Mouse (Mus musculus) right cerebral cortex, postnatal 4 days (tissue): ENCODE data around the gene Pnpla1.

ENCODE experiments used
- DNase-seq: peaks from one replicate; pipeline ENCODE4 v3.0.0-alpha.2; 2022

The Pnpla1 gene

DNA sequence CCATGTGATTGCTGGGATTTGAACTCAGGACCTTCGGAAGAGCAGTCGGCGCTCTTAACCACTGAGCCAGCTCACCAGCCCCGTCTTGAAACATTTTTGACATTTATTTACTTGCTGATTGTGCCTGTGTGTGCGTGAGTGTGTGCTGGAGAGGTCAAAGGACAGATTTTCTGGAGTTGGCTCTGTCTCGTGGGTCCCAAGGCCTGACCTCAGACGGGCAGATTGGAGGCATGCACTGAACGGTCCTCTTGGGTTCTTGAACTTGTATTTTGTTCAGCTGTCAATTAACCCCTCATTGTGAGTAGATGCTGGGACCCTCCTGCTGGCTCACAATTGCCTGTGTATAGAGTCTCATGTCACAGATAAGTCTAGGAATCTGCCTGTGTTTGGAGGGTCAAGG, 28.1 kb downstream of the Pnpla1 start:
- no peak for DNase-seq

DNA sequence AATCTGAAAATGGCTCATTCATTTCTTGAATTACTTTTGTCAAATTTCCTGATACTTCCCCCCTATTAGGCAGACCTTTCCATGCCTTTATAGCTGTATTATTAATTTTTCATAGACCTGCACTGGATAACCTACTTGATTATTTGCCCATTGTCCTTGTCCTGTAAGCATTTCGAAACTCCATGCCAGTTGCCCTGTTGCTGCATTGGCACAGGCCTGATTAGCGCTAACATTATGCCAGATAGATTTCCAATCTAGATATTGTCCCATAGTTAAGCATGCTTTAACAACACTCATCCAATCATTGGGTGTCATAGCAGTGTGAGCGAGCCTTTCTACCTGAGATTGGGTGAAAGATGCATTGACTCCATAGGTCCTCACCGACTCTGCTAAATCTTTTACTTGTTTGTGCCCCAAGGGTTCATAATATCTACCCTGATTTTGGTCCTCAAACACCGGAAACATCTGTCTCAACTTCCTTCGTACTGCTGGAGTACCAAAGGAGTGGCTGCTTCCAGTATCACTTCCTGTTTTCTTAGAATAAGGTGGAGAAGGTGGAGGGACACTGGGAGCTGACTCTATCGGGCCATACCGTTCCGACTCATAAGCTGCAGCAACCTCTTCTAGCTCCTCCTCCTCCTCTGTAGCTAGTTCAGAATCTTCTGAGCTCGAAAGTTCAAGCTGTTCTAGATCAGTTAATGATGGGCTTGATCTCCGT, 36.0 kb downstream of the Pnpla1 start:
- no peak for DNase-seq

DNA sequence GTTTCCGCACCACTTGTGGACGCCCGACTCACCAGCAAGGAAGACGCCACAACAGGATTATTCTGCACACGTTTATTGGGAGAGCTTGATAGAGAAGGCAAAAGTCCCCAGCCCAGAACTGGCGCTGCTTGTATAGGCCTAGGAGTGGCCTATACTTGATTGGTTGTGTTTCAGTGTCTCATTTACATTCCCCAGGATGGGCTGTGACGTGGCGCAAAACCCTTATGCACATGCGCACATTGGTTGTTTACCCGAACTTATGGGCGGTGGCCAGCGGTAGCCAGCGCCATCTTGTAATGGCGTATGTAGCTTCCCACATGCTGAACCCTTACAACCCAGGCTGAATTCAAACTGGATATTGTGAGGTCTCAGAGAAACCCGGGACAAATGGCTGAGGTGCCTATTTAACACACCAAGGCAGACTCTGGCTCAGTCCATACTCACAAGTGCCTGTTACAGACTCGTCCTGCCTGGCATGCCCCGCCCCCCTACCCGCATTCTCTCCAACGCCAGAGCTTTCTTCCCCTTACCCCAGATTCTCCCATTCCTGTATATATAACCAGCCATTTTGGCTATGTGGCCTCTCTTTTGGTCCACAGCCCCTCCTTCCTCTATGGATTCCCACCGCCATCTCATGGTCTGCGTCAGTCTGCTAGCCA, 37.1 kb downstream of the Pnpla1 start:
- DNase-seq = no peak

DNA sequence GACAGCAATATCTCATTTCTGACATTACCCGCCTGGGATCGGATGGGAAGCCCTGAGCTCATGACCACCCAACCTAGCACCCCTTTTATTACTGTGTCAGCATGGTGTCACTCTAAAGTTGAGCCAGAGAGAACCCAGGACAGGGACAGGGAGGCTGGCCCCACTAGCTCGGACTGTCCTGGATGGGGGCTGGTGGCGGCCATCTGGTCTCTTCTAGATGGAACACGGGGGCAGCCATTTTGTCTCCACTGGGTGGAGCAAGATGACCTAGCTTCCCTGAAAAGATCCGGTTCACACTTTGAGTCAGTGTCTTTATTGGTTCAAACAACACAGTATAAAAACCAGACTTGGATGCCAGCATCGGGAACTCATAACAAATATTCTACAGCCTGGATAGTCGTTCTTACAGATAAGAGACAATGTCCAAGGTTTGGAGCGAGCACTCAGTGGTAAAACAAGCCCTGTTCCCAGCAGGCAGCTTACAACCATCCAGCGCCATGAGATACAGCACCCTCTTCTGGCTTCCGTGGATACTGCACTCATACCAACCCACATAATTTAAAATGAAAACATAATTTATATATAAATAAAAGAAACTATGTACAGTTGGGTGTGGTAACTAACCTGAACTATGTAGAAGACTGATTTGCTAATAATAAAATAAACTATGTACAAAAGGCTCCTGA, 38.0 kb downstream of the Pnpla1 start:
- no peak for DNase-seq

DNA sequence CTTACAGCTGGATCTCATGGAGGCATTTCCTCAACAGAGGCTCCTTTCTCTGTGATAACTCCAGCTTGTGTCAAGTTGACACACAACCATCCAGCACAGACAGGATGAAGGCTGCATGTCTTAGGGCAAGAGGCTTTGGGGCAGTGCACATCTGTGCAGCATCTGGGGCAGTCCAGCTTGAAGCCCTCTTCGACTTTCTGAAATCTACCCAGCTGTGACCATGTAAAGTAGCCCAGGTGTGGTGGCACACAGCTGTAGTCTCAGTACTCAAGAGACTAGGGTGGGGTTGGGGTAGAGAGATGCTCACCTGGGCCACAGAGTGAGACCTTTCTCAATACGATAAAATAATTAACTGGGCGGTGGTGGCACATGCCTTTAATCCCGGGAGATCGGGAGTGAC, 39.6 kb downstream of the Pnpla1 start:
- DNase-seq = no peak

DNA sequence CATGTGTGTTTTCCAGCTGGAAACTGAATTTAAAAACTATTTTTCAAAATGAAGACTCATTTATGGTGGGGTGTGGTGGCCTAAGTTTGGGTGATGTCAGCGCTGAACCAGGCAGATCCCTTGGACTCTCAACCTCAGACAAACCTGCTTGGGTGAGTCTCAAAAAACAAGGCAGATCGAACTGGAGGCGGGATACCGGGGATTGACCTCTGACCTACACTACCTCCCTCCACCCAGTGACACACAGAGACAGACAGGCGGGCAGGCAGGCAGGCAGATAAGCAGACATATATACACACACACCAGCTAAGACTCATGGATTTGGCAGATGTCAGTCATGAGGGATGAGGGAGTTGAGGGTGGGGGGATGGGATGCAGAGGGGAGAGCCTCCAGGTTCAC, 40.0 kb downstream of the Pnpla1 start:
- DNase-seq = no peak

DNA sequence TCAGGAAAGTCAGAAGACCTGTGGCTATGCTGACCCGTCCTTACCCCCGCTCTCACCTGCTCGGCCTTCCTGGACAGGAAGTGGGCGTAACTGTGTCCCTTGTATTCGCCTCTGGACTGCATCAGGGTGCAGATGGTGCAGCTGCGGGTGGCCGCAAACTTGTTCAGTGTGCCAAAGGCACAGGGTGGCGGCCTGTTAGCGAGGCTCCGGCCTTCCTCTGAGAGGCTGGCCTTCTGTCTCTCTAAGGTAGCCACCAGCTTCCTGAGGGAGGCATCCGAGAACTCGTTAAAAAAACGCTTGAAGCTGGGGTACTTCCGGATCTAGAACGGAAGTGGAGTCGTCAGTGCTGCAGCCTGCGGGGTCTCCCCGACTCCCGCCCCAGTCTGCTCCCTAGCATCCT, 41.2 kb downstream of the Pnpla1 start:
- no peak for DNase-seq

DNA sequence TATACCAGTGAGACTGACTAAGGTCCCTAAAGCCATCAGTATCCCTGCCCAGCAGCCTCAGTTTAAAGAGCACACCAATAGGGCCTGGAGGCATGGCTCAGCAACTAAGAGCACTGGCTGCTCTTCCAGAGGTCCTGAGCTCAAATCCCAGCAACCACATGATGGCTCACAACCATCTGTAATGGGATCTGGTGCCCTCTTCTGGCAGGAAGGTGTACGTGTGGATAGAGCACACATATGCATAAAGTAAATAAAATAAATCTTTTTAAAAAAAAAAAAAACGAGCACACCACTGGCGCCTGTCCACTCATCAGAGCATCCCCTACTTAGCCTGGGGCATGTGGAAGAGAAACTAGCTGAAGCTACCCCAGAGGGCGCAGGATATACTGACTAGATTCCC, 43.3 kb downstream of the Pnpla1 start:
- no peak for DNase-seq

DNA sequence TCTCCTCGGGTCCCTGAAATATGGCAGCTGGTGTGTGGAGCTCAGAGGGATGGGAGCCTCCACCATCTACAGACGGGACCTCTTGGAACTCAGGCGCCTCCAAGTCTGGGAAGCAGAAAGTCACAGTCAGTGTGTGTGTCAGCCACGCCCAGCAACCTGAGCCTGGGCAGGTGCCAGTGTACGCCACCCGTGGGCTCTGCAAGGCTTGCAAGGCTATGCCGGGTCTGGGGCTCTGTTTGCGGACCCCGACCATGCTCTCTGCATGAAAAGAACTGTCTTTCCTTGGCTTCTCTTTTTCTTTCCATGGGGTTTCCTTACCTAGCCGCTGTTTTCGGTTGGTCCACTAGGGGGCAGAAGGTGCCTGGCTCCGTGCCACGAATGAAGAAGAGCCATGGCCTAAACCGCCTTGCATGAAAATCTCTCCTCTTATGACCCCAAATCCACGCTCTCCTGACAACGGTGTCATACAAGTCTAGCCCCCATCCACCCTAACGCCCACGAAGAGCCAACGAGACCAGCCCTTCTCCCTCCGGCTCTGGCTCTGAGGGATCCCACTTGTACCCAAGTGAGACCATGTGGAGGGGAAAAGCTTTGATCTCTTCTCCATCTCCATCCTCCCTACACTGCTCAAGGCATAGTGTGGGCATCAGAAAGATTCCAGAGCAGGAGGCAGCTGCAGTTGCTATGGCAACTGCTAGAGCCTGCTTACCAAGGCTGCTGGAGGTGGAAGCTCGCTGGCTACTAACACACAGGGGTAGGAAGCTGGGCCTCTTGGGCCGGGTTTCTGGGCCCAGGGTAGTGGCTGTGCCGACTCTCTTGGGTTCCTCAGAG, 46.5 kb downstream of the Pnpla1 start:
- DNase-seq = peak; percentile 62

DNA sequence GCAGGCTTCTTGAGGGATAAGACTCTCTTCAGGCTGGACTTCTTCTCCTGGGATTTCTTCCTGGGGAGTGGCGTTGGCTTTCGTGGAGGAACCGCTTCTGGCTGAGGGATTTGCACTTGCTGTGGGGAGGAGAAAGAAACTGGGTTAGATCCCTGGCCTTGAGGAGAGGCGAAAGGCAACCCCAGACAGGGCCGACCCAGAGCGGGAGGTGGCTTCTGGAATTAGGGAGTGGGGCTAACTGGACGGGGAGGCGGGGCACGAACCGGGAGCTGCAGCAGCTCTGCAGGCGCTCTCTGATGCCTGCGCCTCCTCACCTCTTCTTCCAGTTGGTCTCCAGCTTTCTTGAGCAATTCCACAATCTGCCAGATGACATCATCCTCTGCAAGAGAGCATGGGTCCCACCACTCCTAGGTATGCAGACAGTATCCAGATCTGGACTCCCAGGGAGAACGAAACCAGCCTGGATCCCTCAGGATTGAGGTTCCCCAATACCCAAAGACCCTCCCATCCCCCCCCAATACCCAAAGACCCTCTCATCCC, 47.2 kb downstream of the Pnpla1 start:
- peak; percentile 17 for DNase-seq

DNA sequence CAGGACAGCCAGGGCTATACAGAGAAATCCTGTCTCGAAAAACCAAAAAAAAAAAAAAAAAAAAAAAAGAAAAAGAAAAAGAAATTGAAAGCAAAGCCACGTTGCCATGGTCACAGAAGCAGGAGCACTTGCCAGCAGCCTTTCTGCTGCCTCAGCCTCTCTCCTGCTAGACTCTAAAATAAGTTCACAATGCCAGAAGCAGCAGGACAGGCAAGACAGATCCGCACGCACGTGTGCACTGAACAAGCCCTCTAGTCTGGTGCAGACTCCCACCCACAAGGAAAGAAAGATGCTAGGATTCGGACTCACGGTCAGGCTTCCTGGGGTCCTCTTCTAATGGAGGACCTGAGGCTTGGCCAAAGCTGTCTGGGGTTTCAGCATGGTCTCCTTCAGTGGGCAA, 49.7 kb downstream of the Pnpla1 start:
- DNase-seq = peak; percentile 53

DNA sequence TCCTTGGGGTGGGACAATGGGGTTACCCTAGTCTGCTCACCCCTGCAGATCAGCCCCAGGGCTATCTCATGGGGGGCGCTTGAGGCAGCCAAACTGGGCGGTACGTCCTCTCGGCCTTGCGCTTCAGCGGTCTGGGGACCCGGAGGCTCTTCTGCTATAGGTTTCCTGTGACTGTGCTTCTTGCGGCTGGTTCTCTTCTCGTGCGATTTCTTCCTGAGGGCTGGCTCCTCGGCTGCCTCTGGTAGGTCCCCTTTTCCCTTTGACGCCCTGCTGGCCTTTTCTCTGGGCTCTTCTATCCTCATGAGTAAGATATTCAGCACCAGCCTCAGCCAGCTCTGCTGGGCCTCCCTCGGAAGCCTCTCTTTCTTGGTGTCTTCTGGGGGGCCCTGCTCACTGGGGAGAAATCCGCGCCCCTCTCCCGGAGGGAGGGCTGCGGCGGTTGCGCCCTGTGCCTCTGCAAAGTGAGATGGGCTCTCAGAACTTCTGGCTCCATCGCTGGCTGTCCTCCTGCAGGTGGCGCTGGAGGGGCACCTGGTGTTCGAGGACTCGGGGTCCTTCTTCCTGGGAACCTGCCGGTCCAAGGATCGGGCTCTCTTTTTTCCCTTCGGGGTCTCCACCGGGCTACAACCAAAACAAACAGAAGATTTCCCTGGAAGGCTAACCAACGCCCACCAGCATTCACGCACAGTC, 51.2 kb downstream of the Pnpla1 start:
- peak; percentile 72 for DNase-seq

DNA sequence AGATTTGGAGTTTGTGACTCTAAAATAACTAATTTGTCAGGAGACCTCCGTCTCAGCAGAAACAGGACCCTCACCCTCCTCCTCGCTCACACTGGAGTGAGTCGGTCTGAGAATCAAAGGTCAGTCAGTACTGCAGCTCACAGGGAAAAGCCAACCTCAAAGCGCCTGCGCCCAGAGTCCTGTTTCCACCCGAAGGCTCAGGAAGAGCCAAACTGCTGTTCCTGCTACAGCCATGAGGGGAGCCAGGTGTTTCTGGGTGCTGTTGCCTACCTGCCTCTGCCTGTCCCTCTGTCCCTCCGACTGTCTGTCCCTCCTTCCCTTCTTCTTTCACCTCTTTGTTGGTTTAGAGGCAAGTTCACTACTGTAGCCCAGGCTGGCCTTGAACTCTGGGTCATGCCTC, 51.9 kb downstream of the Pnpla1 start:
- DNase-seq = no peak

DNA sequence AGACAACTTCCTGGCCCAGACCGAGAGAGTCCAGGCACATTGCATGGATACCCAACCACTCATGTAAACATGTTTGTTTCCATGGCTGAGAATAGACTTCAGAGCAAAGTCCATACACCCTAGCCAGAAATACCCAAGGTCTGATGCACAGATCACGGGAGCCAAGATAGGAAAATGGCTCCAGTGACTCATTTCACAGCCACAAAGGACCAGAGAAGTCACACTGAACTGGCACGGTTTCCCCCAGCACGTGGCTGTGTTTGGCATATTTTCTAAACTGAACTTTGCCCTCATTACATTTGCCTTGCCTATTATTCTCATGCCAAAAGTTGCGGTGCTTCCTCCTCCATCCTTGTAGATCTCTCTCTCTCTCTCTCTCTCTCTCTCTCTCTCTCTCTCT, 55.0 kb downstream of the Pnpla1 start:
- DNase-seq = no peak

DNA sequence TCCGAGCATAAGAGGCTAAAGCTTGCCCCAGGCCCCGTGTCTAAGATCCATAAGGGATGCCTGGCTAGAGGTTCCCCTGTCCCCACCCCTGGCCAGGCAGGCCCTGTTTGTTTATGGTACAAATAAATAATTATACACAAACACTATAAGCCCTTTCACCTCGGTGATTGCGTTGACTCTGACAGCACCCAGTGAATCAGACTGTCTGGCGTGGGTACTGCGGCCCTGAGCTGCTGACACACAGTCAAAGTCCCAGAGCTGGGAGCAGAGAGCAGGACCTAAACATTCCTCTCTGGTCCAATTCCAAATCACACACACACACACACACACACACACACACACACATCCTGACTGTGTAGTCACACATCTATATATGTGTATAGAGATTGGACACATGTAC, 55.7 kb downstream of the Pnpla1 start:
- no peak for DNase-seq

DNA sequence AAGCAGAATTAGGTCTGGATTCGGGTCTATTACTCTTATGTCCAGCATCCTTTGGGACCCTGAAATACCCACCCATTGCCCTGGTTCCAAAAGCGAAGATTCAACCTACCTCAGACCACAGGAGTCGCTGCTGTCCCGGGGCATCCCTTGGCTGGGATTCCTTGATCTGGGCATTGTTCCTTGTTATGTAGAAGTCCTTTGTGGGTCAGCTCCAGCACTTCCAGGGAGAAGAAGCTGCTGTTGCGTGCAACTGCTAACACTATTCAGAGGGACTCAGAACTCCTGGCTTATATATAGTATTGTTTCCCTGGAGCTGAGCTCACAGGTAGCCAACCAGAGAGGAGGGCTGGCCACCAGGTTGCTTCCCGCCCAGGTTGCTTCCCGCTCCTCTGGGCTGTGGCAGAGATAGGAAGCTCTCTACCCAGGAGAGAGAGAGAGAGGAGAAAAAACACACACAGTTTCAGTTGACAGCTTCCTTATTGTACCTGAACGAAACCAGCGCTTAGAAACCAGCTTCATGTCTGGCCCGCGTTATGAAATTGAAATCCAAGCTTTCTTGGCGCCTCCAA, 56.9 kb downstream of the Pnpla1 start, which contains the start of gene 4930539E08Rik:
4930539E08Rik (minus strand) TSS at position 265 of the 569 bp plus-strand sequence.
- DNase-seq = no peak

DNA sequence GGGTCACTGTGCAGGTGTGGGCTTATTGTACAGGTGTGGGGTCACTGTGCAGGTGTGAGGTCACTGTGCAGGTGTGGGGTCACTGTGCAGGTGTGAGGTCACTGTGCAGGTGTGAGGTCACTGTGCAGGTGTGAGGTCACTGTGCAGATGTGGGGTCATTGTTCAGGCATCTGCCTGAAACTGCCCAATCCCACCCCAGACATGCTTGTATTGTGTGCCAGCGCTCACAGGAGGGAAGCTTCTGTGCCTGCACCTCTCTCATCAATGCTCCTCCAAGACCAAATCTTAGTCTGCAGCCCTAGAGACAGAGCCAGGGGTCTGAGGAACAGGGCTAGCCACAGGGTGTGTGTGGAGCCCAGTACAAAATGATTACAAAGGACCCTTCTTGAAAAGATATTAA, 58.3 kb downstream of the Pnpla1 start:
- no peak for DNase-seq

DNA sequence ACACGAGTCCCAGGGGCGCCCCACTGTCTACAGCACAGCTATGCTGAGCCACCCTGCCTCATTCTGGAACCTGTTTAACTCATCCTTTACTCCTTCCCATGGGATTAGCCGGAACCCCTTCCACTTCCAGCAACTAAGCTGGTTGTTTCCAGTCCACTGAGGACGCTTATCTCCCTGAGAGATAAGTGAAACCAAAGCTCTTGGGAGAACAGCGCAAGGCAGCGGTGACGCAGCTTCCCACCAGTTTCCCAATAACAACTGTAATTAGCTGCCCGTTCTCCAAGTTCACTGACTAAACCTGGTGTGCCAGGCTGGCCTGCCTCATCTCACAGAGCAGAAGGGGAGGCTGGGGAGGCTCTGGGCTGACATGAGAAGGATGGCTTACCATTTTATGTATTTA, 62.9 kb downstream of the Pnpla1 start:
- no peak for DNase-seq

DNA sequence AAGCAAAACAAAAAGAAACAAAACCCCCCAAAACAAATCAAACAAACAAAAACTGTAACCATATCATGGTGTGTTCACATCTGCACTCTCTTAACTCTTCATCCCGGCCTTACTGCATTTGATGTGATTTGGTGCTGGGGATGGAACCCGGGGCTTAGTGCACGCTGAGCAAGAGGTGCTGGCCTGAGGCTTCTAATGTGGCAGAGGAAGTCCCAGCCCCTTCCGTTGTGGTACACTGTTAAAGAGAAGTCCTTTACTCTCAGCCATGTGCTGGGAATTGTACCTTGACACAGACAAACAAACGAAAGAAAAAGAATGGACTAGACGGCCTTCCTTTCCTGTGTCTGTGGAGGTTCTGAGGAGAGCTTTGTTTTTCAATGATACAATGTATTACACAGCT, 63.9 kb downstream of the Pnpla1 start:
- DNase-seq = no peak

DNA sequence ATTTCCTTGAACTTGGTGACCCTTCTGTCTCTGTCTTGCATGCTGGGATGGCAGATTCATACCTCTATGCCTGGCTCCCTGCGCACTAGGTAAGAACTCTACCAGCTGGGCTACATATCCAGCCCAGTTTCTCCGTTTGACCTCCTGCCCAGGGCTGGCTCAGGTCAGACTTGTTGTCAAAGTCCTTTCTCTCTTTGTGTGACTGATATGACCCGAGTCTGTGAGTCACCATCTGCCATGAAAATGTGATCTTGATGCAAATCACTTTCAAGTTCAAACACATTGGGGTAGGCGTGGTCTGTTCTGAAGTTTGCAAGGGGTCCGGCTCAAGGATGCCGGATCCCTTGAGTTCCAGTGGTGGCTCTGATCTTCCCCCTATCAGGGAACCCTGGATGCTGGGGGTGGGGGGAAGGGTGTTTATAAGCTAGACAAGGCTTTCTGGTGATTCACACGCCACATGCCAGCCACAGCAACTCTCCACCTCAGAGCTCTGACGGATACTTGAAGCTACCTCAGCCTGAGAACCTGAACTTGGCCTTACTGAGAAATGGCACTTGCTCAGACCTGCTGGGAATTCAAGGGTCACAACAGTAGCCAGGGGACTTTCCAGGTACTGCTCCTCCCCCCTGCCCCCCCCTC, 66.9 kb downstream of the Pnpla1 start:
- no peak for DNase-seq

DNA sequence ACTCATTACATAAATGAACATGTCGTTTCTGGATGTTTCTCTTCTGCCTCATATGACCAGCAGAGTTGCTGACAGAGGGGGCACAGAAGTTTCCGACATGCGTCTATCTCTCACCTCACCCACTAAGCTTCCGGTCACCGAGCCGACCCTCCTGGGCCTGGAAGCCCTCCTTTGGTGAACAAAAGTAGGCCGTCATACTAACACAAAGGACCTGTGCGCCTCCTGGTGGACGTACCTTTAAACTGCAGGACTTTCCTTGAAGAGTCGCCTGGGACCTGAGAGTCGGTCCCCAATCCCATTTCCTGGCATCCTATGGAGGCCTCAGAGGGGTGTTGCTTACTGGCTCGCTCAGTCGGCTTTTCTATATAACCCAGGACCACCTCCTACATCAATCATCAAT, 68.2 kb downstream of the Pnpla1 start:
- peak; percentile 87 for DNase-seq
